Mouse (Mus musculus) thymus, adult 2 months (tissue): Measurements from ENCODE around the gene Dlg1.

ENCODE experiments used
- CTCF ChIP-seq: fragments of 200-500 bp; IDR thresholded peaks from 2 replicates; pipeline ENCODE4 v1.5.1; 2012; ENCODE audit warnings: mild to moderate bottlenecking, control low read depth, low read length, moderate library complexity, borderline replicate concordance; ENCODE audit not compliant: control insufficient read depth, poor library complexity, insufficient read depth; ENCODE audit errors: extremely low read depth
- POLR2A ChIP-seq: fragments of 200-500 bp; IDR thresholded peaks from 2 replicates; pipeline ENCODE4 v1.6.1; 2012; ENCODE audit warnings: mild to moderate bottlenecking, low read length, control low read depth, moderate library complexity; ENCODE audit not compliant: control insufficient read depth, poor library complexity, insufficient read depth; ENCODE audit errors: extremely low read depth

DNA sequence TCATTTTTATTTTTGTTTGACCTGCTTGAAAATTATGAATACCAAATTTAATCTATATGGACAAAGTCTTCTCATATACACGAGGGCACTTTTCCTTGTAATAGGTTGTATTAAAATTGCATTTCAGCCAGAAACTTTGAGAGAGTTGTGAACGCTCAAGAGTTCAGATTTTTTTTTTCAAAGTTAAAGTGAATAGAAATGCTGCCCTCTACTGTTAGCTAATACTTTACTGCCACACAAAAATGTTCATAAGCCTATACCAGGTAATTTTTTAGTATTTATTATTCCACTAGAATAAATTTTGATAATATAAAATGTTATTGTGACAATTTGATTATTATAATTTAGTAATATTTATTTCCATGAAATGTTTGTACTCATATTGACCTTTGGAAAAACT is 42.0 kb downstream of the Dlg1 start:
- TF ChIP-seq CTCF (no peak), POLR2A (no peak)
